Mouse (Mus musculus) A20 (cell line): ENCODE measurements around the gene Hist1h2bk.

Experiments used
- DNase-seq: peaks from one replicate; pipeline ENCODE4 v3.0.0-alpha.2; 2011; ENCODE audit warnings: low read depth, low spot score

The Hist1h2bk gene

DNA sequence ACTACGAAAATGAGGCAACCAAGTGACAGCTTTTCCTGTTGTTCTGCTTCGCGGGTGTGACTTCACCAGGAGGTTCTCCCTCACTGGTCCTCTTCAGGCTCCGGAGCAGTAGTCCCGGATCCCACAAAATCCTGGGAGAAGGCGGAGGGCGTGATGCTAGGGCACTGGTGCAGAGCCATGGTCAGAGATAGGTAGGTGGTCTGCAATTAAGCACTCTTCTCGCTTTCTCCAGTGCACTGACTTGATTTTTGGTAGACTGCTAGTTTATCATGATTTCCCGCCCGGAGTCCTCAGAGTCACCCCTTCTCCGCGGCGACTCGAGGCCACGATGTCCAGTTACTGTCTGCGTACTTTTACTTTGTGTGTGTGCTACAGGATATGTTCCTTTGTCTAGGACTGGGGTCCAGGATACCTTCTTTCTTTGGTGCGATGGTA is 21.2 kb upstream of the Hist1h2bk start:
- no peak for DNase-seq

DNA sequence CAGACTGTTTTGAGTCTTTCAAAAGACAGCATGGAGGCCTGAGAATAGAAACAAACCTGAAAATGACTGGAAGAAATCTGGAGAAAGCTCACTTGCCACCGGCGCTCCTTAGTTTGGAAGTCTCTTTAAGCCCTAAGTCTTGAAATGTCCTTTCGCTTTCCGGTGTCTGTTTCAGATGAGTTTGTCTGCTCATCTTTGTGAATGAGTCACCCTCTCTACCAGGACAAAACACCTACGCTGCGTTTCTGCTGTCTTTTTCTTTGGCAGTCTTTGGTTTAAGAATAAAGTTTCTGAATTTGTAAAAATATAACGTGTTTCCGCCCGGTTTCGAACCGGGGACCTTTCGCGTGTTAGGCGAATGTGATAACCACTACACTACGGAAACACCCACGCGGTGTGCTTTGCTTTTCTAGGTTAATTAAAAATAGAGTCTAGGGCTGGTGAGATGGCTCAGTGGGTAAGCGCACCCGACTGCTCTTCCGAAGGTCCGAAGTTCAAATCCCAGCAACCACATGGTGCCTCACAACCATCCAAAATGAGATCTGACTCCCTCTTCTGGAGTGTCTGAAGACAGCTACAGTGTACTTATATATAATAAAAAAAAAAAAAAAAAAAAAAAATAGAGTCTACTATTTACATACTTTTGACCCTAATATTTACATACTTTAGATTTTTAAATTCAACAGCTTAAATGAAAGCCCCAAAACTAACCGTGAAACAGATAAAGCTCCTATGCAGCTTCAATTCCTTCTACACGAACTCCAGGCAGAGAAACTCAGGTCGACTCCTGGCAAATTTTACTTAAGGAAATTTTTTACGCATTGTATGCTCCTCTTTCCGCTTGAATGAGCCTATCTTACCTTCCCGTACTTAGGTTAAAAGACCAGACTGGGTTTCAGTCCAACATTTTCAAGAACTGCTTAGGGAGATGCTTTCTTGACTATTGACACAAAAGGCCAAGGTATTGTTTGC is 19.9 kb upstream of the Hist1h2bk start:
- peak; percentile 93 for DNase-seq

- DNase-seq, result peak; percentile 65
Observed at GRCm38 (mm10) chr13:22019934-22020835, 15.5 kb upstream of the Hist1h2bk start.

DNA sequence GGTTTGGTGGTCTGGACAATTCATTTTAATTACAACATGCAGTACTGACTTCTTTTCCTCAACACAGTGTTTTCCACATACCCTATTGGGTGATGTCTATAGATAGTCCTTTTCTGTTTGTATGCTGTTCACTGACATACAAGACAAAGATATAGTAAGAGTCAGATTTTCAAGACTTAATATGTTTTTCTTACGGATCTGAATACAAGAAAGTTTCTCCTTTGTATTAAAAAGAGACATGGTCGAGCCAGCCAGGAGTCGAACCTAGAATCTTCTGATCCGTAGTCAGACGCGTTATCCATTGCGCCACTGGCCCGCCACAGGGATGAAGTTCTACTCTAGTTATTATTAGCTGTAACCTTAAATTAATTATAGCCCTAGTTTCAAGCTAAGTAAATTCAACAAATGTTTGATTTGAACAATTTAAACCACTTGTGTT is 14.8 kb upstream of the Hist1h2bk start:
- peak; percentile 81 for DNase-seq

GRCm38 (mm10) chr13:22021581-22021980 is 14.1 kb upstream of the Hist1h2bk start:
- peak; percentile 75 for DNase-seq

- peak; percentile 89 for DNase-seq
Observed at GRCm38 (mm10) chr13:22022241-22022640, 13.4 kb upstream of the Hist1h2bk start.

- peak; percentile 91 for DNase-seq
Observed at GRCm38 (mm10) chr13:22026058-22027031, 9.3 kb upstream of the Hist1h2bk start.

DNA sequence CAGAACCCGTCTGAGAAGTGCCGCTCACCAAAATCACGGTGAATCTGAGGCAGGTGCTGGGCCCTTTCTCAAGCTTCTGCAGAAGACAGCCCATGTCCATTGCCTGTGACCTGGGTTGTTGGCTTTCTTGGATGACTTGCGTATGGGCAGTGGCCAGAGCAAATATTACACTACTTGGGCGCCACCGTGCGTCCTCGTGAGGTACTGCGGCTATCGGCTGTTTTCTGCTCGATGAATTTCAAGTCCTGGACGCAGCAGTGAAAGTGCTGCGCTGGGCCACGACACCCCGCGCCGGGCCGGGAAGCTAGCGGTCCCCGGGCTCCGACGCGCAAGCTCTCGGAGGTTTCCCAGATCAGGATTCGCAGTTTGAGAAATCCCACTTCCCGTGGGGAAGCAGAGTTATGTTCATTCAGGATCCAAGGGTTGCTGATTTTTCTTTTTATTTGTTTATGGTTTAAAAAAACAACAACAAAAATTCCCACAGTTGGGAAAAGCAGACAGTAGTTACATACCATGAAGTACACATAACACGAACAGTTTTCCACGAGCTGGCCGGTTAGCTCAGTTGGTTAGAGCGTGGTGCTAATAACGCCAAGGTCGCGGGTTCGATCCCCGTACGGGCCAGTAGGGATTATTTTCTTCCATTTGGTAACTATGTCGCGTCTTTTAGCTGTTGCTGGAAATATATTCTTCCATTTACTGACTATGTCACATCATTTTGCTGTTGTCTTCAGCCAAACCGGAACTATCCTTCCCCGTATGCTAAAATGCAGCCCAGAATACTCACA is 6.8 kb upstream of the Hist1h2bk start:
- DNase-seq, result peak; percentile 94

DNA sequence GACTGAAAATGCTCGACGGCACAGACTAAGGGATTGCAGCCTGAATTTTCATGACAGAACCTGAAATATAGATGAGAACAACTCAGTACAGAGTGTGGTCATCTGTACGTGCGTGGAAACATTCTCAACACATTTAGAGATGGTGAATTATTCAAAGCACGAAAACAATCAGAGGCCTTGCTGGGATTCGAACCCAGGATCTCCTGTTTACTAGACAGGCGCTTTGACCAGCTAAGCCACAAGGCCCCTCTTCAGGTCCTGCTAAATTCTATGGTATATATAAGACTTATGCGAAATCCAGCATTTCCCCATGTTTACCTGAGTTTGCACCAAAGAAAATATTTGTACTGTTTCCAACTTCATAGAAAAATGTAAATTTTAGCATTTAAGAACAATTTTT is 5.7 kb upstream of the Hist1h2bk start:
- peak; percentile 59 for DNase-seq

DNA sequence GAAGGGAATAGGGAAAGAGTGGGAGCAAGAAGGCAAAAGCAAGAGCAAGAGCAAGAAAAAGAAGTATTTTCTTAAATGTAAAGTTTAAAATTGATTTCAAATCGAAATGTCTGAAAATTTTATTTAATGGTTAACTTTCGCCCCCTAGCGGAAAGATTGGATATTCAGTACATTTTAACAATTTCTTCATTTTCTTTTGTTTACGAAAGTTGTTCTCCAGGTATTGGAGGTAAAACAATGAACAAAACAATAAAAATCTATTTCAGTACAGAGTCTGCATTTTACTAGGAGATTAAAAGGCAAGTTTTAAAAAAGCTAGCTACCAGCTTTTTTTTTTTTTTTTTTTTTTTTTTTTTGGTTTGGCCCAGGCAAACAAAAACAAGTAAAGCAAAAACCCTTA is 5.2 kb upstream of the Hist1h2bk start:
- peak; percentile 66 for DNase-seq

GRCm38 (mm10) chr13:22033741-22034442 is 1.8 kb upstream of the Hist1h2bk start:
- peak; percentile 46 for DNase-seq

DNA sequence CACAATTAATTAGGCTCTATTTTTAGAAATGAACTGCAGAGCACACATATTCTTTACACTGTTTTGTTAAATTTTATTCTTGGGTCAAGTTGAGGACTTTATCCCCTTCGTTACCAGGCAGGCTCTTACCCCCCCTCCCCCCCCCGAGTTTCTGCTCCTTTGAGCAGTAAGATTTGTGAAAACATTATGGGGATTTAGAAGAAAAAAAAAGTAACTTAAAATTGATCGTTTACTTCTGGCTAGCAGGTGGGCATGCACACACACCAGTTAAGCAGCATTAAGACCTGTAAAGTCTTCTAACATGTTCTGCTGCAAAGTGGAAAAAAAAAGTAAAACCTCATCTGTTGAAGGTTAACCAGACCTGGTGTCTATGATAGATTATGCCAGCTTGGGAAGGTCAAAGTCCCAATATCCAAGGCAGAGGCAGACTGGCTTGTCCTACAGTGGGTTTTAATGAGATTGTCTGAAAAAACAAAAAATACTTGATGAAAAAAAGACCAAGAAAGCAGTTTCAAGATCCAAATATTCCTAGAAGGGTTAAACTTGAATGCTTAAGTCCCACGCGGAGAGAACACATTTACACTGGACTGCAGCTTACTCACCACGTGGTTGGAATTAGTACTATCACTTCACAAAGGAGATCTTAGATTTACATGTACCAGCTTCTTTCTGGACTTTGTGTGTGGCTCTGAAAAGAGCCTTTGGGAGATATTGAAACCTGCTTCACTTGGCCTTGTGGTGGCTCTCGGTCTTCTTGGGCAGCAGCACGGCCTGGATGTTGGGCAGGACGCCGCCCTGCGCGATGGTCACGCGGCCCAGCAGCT is 1.0 kb upstream of the Hist1h2bk start:
- peak; percentile 81 for DNase-seq

DNA sequence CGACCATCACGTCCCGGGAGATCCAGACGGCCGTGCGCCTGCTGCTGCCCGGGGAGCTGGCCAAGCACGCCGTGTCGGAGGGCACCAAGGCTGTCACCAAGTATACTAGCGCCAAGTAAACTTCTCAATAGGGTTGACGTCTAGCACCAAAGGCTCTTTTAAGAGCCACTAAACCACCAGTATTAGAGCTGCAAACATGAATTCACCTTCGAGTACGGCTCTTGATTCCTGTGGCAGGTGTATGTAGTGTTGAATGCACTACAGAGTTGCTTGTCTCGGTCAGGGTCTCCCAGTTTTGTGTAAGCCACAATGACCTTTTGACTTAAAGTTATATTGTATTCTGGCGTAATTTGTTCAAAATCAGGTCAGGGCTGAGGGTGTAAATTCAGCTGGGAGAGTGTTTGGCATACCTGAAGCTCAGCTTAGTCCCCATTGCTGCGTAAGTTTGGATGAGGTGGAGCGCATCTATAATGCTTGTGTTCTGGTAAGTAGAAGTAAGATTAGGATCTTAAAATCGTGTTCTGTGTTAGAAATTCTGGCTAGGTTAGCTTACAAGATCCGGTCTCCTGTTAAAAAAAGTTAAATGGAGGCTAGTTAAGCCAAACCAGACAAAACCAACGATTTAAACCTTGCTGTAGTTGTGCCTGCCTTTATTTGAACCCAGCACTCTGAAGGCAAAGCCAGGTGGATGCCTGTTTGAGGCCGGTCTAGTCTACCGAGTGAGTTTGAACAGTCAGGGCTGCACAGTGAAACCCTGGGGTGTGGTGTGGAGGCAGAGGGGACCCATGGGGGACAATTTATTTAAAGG is 683 bp downstream of the Hist1h2bk start:
- DNase-seq, result peak; percentile 78

DNA sequence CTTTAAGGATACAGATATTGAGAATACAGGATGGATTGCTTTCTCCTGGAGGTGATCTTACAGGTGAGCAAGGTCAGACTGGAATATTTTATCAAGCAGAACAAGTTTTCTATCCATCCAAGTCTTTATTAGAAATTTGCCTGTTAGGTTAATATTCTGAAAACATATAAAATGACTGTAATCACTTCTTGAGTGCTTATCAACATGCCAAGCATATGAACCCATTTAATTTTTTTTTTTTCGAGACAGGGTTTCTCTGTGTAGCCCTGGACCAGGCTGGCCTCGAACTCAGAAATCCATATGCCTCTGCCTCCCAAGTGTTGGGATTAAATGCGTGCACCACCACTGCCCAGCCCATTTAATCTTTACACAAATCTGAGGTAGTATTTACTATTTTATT is 1.3 kb downstream of the Hist1h2bk start:
- DNase-seq, result no peak

- peak; percentile 10 for DNase-seq
Observed at GRCm38 (mm10) chr13:22037415-22037814, 1.7 kb downstream of the Hist1h2bk start.

GRCm38 (mm10) chr13:22039364-22039763 is 3.7 kb downstream of the Hist1h2bk start:
- DNase-seq, result no peak

DNA sequence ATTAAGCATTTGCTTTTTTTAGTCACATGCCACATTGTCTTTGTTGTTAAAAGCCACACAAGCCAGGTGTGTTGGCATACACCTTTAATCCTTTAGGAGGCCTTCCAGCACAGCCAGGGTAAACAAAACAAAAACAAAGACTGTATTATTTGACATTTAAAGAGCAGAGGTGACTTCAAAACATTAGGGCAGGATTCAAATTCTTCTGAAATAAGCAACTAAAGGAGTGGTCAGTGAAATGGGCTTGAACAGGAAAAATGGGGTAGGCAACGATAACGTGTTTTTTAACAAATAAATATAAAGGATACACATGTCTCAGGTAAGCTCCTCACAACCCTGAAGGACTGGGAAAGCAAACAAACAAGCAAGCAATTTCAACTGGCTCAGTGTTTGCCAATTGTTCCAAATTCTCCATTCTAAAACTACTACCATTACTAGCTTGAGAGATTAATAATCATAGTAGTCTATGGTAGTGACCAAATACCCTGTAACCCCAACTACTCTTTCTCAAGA is 4.3 kb downstream of the Hist1h2bk start:
- no peak for DNase-seq
